Mouse (Mus musculus) ES-Bruce4 (cell line): ENCODE measurements at regions not wholly inside any gene's neighbourhood (a gene's known extent, or its start where the extent isn't known, plus 50 kb on each side); places are given as distances from the start of the nearest gene placed in this dataset.

ENCODE experiments used
- H3K27ac ChIP-seq: 2 replicates; pipeline ENCODE4 v1.5.1; 2012; ENCODE audit warnings: low read length, inconsistent platforms; ENCODE audit not compliant: insufficient read depth
- H3K27me3 ChIP-seq: 2 replicates; pipeline ENCODE4 v1.6.1; 2012; ENCODE audit warnings: mild to moderate bottlenecking, low read length, inconsistent platforms; ENCODE audit not compliant: control insufficient read depth, poor library complexity, insufficient read depth, severe bottlenecking
- H3K36me3 ChIP-seq: 2 replicates; pipeline ENCODE4 v1.6.1; 2012; ENCODE audit warnings: inconsistent platforms, mild to moderate bottlenecking, low read length, moderate library complexity; ENCODE audit not compliant: control insufficient read depth, poor library complexity, insufficient read depth, severe bottlenecking
- H3K4me1 ChIP-seq: one replicate; pipeline ENCODE4 v1.8.1; 2011; ENCODE audit warnings: low read length; ENCODE audit not compliant: control insufficient read depth, insufficient read depth
- H3K4me3 ChIP-seq: 2 replicates; pipeline ENCODE4 v1.5.1; 2011; ENCODE audit warnings: low read depth, mild to moderate bottlenecking, low read length
- H3K9ac ChIP-seq: 2 replicates; pipeline ENCODE4 v1.6.1; 2012; ENCODE audit warnings: low read depth, mild to moderate bottlenecking, inconsistent platforms; ENCODE audit not compliant: poor library complexity, severe bottlenecking
- H3K9me3 ChIP-seq: replicated peaks from 2 replicates; pipeline ENCODE4 v1.6.1; 2012; ENCODE audit warnings: mild to moderate bottlenecking, low read length, inconsistent platforms; ENCODE audit not compliant: control insufficient read depth, poor library complexity, insufficient read depth, severe bottlenecking
- CTCF ChIP-seq: IDR thresholded peaks from one replicate; pipeline ENCODE4 v1.8.1; 2011; ENCODE audit warnings: low read depth, low read length
- EP300 ChIP-seq: IDR thresholded peaks from 2 replicates; pipeline ENCODE4 v1.6.1; 2011; ENCODE audit warnings: low read depth, low read length; ENCODE audit not compliant: insufficient read depth
- POLR2A ChIP-seq: IDR thresholded peaks from one replicate; pipeline ENCODE4 v1.8.1; 2011; ENCODE audit warnings: low read length; ENCODE audit not compliant: insufficient read depth

- peaks cover 7% of the 10 kb centered on the region; the same call in 1 of the 2 replicates for H3K9me3 ChIP-seq
- H3K36me3 ChIP-seq, result no peaks in the 10 kb centered on the region
- H3K4me1 ChIP-seq, result no peaks in the 10 kb centered on the region
- no peak overlapping the region for H3K9ac ChIP-seq
- no peak overlapping the region for H3K27ac ChIP-seq
- H3K27me3 ChIP-seq, result no peaks in the 10 kb centered on the region; the same call in 1 of the 2 replicates
- H3K4me3 ChIP-seq, result no peak overlapping the region
- TF ChIP-seq CTCF (no peak), POLR2A (no peak), EP300 (no peak)
These were observed 147.0 kb downstream of the Utp6 start for GRCm38 (mm10) chr11:79815156-79815555.

GRCm38 (mm10) chr11:79806911-79807466 lies 155.2 kb downstream of the Utp6 start:
- Histone ChIP-seq H3K4me1 (peaks cover 3% of the 10 kb centered on the region), H3K27me3 (no peaks in the 10 kb centered on the region), H3K27ac (no peak overlapping the region), H3K9me3 (no peaks in the 10 kb centered on the region), H3K4me3 (no peak overlapping the region; the same call in 1 of the 2 replicates), H3K36me3 (no peaks in the 10 kb centered on the region), H3K9ac (no peak overlapping the region)
- no peak for TF ChIP-seq CTCF
- TF ChIP-seq POLR2A, result no peak

GRCm38 (mm10) chr11:79806417-79806816 lies 155.8 kb downstream of the Utp6 start:
- Histone ChIP-seq H3K27me3 (no peaks in the 10 kb centered on the region), H3K4me1 (peaks cover 3% of the 10 kb centered on the region), H3K36me3 (no peaks in the 10 kb centered on the region), H3K4me3 (no peak overlapping the region), H3K9me3 (no peaks in the 10 kb centered on the region), H3K9ac (no peak overlapping the region), H3K27ac (no peak overlapping the region)
- TF ChIP-seq CTCF (no peak), POLR2A (no peak)

- Histone ChIP-seq H3K27ac (no peak overlapping the region), H3K27me3 (no peaks in the 10 kb centered on the region)
These were observed 156.2 kb downstream of the Utp6 start for GRCm38 (mm10) chr11:79805981-79806415.

GRCm38 (mm10) chr11:79803971-79804370 lies 158.2 kb downstream of the Utp6 start:
- Histone ChIP-seq H3K9me3 (no peaks in the 10 kb centered on the region), H3K27me3 (no peaks in the 10 kb centered on the region), H3K27ac (no peak overlapping the region), H3K36me3 (no peaks in the 10 kb centered on the region), H3K4me3 (no peak overlapping the region), H3K9ac (no peak overlapping the region), H3K4me1 (peaks cover 3% of the 10 kb centered on the region)
- TF ChIP-seq CTCF (no peak), EP300 (no peak), POLR2A (no peak)

More at GRCm38 (mm10) chr11:79805981-79806415, 156.2 kb downstream of the Utp6 start:
- peaks cover 3% of the 10 kb centered on the region for H3K4me1 ChIP-seq
- TF ChIP-seq POLR2A (no peak), EP300 (no peak), CTCF (no peak)
- H3K4me3 ChIP-seq, result no peak overlapping the region
- H3K9me3 ChIP-seq, result no peaks in the 10 kb centered on the region
- H3K36me3 ChIP-seq, result no peaks in the 10 kb centered on the region
- no peak overlapping the region for H3K9ac ChIP-seq

- H3K9ac ChIP-seq, result no peak overlapping the region
- no peak for TF ChIP-seq EP300
- no peak for TF ChIP-seq CTCF
- no peak for TF ChIP-seq POLR2A
- H3K27ac ChIP-seq, result no peak overlapping the region
- no peaks in the 10 kb centered on the region for H3K27me3 ChIP-seq
- H3K36me3 ChIP-seq, result no peaks in the 10 kb centered on the region
- H3K4me3 ChIP-seq, result no peak overlapping the region
- H3K9me3 ChIP-seq, result no peaks in the 10 kb centered on the region
- peaks cover 3% of the 10 kb centered on the region for H3K4me1 ChIP-seq
These were observed 159.2 kb downstream of the Utp6 start for GRCm38 (mm10) chr11:79803006-79803405.
